Mouse (Mus musculus) CD8-positive naive resting alpha-beta T cell, adult 57 days (primary cell): Measurements from ENCODE around the gene Tbr1. TPM values are rescaled to one million over a fixed set of nuclear protein-coding genes. Genes with fewer than 3 reads are reported as not detected.

Experiments used
- total RNA-seq: library from RNA; stranded (reverse); gene quantifications from one replicate; pipeline ENCODE4 v1.2.4, GENCODE M21; 2023

Gene Tbr1
- total RNA-seq = 1.6 TPM

GRCm38 (mm10) chr2:61802656-61803251, at the start of gene Tbr1:
Gene Tbr1, plus strand, starts transcription at chr2:61802930.

Other genes starting within 250 kb of the Tbr1 start
- gene Tank, start 224.3 kb upstream of the Tbr1 start, total RNA-seq = 63.5 TPM
- 75.8 TPM for gene Psmd14, start 91.2 kb upstream of the Tbr1 start, total RNA-seq
- not detected for gene Slc4a10, start 243.5 kb downstream of the Tbr1 start, total RNA-seq